Mouse (Mus musculus) layer of hippocampus, adult 8-10 months (tissue): ENCODE measurements around the gene Gm21977. TPM values are rescaled to one million over a fixed set of nuclear protein-coding genes. Genes with fewer than 3 reads are reported as not detected.
"Not testable (repeated sequence)": the region's sequence is repeated elsewhere in the genome, so short reads cannot be mapped to it uniquely, and the experiment has no call there.

Experiments
- DNase-seq, 2 experiments: peaks; one replicate each; pipeline ENCODE4 v3.0.0; 2022; ENCODE audit warnings: low spot score in 2 of 2
- total RNA-seq, 4 experiments: library from RNA; stranded (reverse); gene quantifications; 2 replicates each; pipeline ENCODE4 v1.2.4; 2022

The Gm21977 gene
- not detected for total RNA-seq

GRCm38 (mm10) chr14:42853377-42853776, at the start of gene Gm21977:
Gene Gm21977 (minus strand): TSS chr14:42853477.
- not testable (repeated sequence) for DNase-seq

Other genes with a start within 250 kb of the Gm21977 start
- gene Gm3633, start 211.6 kb downstream of the Gm21977 start, total RNA-seq, result not detected
- gene Gm10378, start 197.5 kb downstream of the Gm21977 start, total RNA-seq, result not detected
- not detected for gene Gm3015, start 84.7 kb downstream of the Gm21977 start, total RNA-seq
- not detected for gene Gm10377, start 55.5 kb downstream of the Gm21977 start, total RNA-seq
- not detected for gene Gm8082, start 140.1 kb upstream of the Gm21977 start, total RNA-seq
- gene Gm10376, start 162.2 kb upstream of the Gm21977 start, total RNA-seq, result not detected
- gene Gm8094, start 223.2 kb upstream of the Gm21977 start, total RNA-seq, result under 1 TPM in 1 of 4 experiments, not detected in 3; 0.36 TPM
- under 1 TPM in 1 of 4 experiments, not detected in 3; 0.19 TPM for gene Gm8104, start 247.1 kb upstream of the Gm21977 start, total RNA-seq